Mouse (Mus musculus) liver, embryonic 14.5 days (tissue): Measurements from ENCODE around the gene Fuca1.
A peak's percentile ranks its signal among the peaks of the same experiment; 100 is the strongest.

ENCODE experiments used
- CTCF ChIP-seq: IDR thresholded peaks from 2 replicates; pipeline ENCODE4 v1.5.1; 2016; ENCODE audit warnings: antibody characterized with exemption, low read depth, control low read depth
- EP300 ChIP-seq: IDR thresholded peaks from 2 replicates; pipeline ENCODE4 v1.6.1; 2016; ENCODE audit warnings: antibody characterized with exemption, low read depth

DNA sequence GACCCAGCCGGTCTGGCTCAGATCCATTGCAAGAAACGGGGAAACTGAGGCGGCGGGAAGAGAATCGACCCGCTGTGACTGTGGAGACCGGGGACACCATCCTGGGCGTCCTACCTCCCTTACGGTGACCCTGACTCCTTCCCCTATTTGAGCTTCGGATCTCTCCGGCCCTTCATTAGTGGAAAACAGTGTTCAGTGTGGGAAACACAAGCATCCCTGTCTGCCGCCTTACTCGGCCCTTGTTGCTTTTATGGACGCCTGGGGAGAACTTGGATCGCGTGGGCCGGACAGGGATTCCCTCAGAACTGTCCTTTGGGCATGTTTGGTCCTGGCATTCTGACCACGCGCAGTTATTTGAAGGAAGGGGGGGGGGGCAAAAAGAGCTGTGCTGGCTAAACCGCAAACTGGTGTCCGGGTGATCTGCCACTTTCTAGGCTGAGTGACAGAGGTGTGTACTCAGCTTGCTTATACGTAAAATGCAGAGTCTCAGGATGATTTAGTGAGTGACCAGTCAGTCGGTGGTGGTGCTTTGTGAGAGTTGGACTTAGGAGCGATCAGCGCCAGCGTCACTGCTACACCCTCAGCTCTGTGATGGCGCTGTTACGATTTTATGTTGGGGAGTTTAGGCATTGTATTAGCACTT, 26.2 kb downstream of the Fuca1 start:
- TF ChIP-seq CTCF (peak; percentile 16; the same call in 1 of the 2 replicates), EP300 (no peak)
